Mouse (Mus musculus) CD4-positive, CD25-positive, alpha-beta regulatory T cell, adult 2 months (primary cell): ENCODE results near the gene E130114P18Rik.

Experiments
- DNase-seq: peaks from one replicate; pipeline ENCODE4 v3.0.0-alpha.2; 2012; ENCODE audit warnings: low read depth, low spot score

The E130114P18Rik gene

GRCm38 (mm10) chr4:97777706-97778176, at the start of gene E130114P18Rik:
E130114P18Rik (minus strand) TSS chr4:97778078.
- DNase-seq: peak; percentile 61

GRCm38 (mm10) chr4:97827115-97827514, 49.2 kb upstream of the E130114P18Rik start:
- DNase-seq: no peak

- no peak for DNase-seq
Measured at GRCm38 (mm10) chr4:97825841-97826240, 48.0 kb upstream of the E130114P18Rik start.

GRCm38 (mm10) chr4:97825432-97825831, 47.6 kb upstream of the E130114P18Rik start:
- DNase-seq: no peak

GRCm38 (mm10) chr4:97824451-97824850, 46.6 kb upstream of the E130114P18Rik start:
- no peak for DNase-seq

GRCm38 (mm10) chr4:97823512-97823911, 45.6 kb upstream of the E130114P18Rik start:
- DNase-seq: no peak

- no peak for DNase-seq
Measured at GRCm38 (mm10) chr4:97821556-97822251, 43.8 kb upstream of the E130114P18Rik start.

- no peak for DNase-seq
Measured at GRCm38 (mm10) chr4:97820474-97821259, 42.8 kb upstream of the E130114P18Rik start.

- DNase-seq: no peak
Measured at GRCm38 (mm10) chr4:97819101-97819500, 41.2 kb upstream of the E130114P18Rik start.

- no peak for DNase-seq
Measured at GRCm38 (mm10) chr4:97818498-97818897, 40.6 kb upstream of the E130114P18Rik start.

- no peak for DNase-seq
Measured at GRCm38 (mm10) chr4:97817741-97818140, 39.9 kb upstream of the E130114P18Rik start.

- DNase-seq: no peak
Measured at GRCm38 (mm10) chr4:97816753-97817152, 38.9 kb upstream of the E130114P18Rik start.

- no peak for DNase-seq
Measured at GRCm38 (mm10) chr4:97816001-97816400, 38.1 kb upstream of the E130114P18Rik start.

- DNase-seq: no peak
Measured at GRCm38 (mm10) chr4:97814515-97814914, 36.6 kb upstream of the E130114P18Rik start.

GRCm38 (mm10) chr4:97813996-97814395, 36.1 kb upstream of the E130114P18Rik start:
- no peak for DNase-seq

GRCm38 (mm10) chr4:97813035-97813434, 35.2 kb upstream of the E130114P18Rik start:
- no peak for DNase-seq

- no peak for DNase-seq
Measured at GRCm38 (mm10) chr4:97810348-97810939, 32.6 kb upstream of the E130114P18Rik start.

GRCm38 (mm10) chr4:97809582-97810295, 31.9 kb upstream of the E130114P18Rik start:
- no peak for DNase-seq

- no peak for DNase-seq
Measured at GRCm38 (mm10) chr4:97808885-97809284, 31.0 kb upstream of the E130114P18Rik start.

GRCm38 (mm10) chr4:97806924-97807323, 29.0 kb upstream of the E130114P18Rik start:
- no peak for DNase-seq

GRCm38 (mm10) chr4:97805896-97806808, 28.3 kb upstream of the E130114P18Rik start:
- no peak for DNase-seq
